Mouse (Mus musculus): Measurements from ENCODE around the gene Trmt1. TPM values are rescaled to one million over a fixed set of nuclear protein-coding genes. Genes with fewer than 3 reads are reported as not detected.

Gene Trmt1
- total RNA-seq, 1 experiment: 260 TPM

GRCm38 (mm10) chr8:84733959-84734358, 47.9 kb downstream of the Trmt1 start:
- no peak for TF ChIP-seq ZC3H11A (IDR thresholded peaks at IDR 0.05; ENCODE audit: borderline replicate concordance, low read depth, low read length)
- TF ChIP-seq CHD2 (IDR thresholded peaks at IDR 0.05; ENCODE audit: low read depth, low read length): no peak
- no peak for TF ChIP-seq ZNF384 (IDR thresholded peaks at IDR 0.05; ENCODE audit: low read depth, low read length)
- no peak for TF ChIP-seq MAFK (IDR thresholded peaks at IDR 0.05; ENCODE audit: insufficient read depth, low read depth, low read length)
- no peak for TF ChIP-seq HCFC1 (IDR thresholded peaks at IDR 0.05; ENCODE audit: borderline replicate concordance, insufficient read depth, low read length)
- no peaks in the 10 kb centered on the region for H3K36me3 ChIP-seq (ENCODE audit: control insufficient read depth, insufficient read depth, low read length, poor library complexity, severe bottlenecking)
- no peak overlapping the region for H3K4me3 ChIP-seq (ENCODE audit: insufficient read depth in 1 of 2, low read depth in 1 of 2, low read length in 2 of 2, poor library complexity in 1 of 2, severe bottlenecking in 1 of 2)
- H3K9me3 ChIP-seq (ENCODE audit: control insufficient read depth, insufficient read depth, low read depth, low read length): no peaks in the 10 kb centered on the region
- H3K27ac ChIP-seq (ENCODE audit: insufficient read depth, low read depth, low read length, poor library complexity, severe bottlenecking): no peak overlapping the region
- H3K9ac ChIP-seq (ENCODE audit: insufficient read depth, low read depth, low read length, poor library complexity, severe bottlenecking): no peak overlapping the region
- H3K4me1 ChIP-seq (ENCODE audit: control insufficient read depth in 2 of 2, insufficient read depth in 2 of 2, low read length in 2 of 2, poor library complexity in 1 of 2): peaks cover 5 to 10% of the 10 kb centered on the region in 2 experiments; a peak in 2 of 4 replicates
- no peak for DNase-seq (ENCODE audit: low read depth, low spot score)
- in situ Hi-C loops (cut with MboI; ENCODE audit: low sequenced_read_pairs in 2 of 2, unreplicated experiment in 2 of 2): no loop called here

- H3K9ac ChIP-seq (ENCODE audit: insufficient read depth, low read depth, low read length, poor library complexity, severe bottlenecking): no peak overlapping the region
- no peak for DNase-seq (ENCODE audit: low read depth, low spot score)
- in situ Hi-C loops (cut with MboI; ENCODE audit: low sequenced_read_pairs in 2 of 2, unreplicated experiment in 2 of 2): no loop called here
- TF ChIP-seq ZNF384 (IDR thresholded peaks at IDR 0.05; ENCODE audit: low read depth, low read length): no peak
- TF ChIP-seq CHD2 (IDR thresholded peaks at IDR 0.05; ENCODE audit: low read depth, low read length): no peak
- TF ChIP-seq HCFC1 (IDR thresholded peaks at IDR 0.05; ENCODE audit: borderline replicate concordance, insufficient read depth, low read length): no peak
- no peak for TF ChIP-seq MAFK (IDR thresholded peaks at IDR 0.05; ENCODE audit: insufficient read depth, low read depth, low read length)
- no peak for TF ChIP-seq ZC3H11A (IDR thresholded peaks at IDR 0.05; ENCODE audit: borderline replicate concordance, low read depth, low read length)
- H3K9me3 ChIP-seq (ENCODE audit: control insufficient read depth, insufficient read depth, low read depth, low read length): no peaks in the 10 kb centered on the region
- no peaks in the 10 kb centered on the region for H3K36me3 ChIP-seq (ENCODE audit: control insufficient read depth, insufficient read depth, low read length, poor library complexity, severe bottlenecking)
- H3K4me1 ChIP-seq (ENCODE audit: control insufficient read depth in 2 of 2, insufficient read depth in 2 of 2, low read length in 2 of 2, poor library complexity in 1 of 2): peaks cover 5 to 10% of the 10 kb centered on the region in 2 experiments; a peak in 2 of 4 replicates
- H3K4me3 ChIP-seq (ENCODE audit: insufficient read depth in 1 of 2, low read depth in 1 of 2, low read length in 2 of 2, poor library complexity in 1 of 2, severe bottlenecking in 1 of 2): no peak overlapping the region
- H3K27ac ChIP-seq (ENCODE audit: insufficient read depth, low read depth, low read length, poor library complexity, severe bottlenecking): no peak overlapping the region
Measured at GRCm38 (mm10) chr8:84734680-84735079, 48.6 kb downstream of the Trmt1 start.

GRCm38 (mm10) chr8:84735597-84735996, 49.5 kb downstream of the Trmt1 start:
- no peak overlapping the region for H3K4me3 ChIP-seq (ENCODE audit: insufficient read depth in 1 of 2, low read depth in 1 of 2, low read length in 2 of 2, poor library complexity in 1 of 2, severe bottlenecking in 1 of 2)
- H3K9ac ChIP-seq (ENCODE audit: insufficient read depth, low read depth, low read length, poor library complexity, severe bottlenecking): no peak overlapping the region

GRCm38 (mm10) chr8:84736521-84736920, 50.4 kb downstream of the Trmt1 start:
- TF ChIP-seq ZC3H11A (IDR thresholded peaks at IDR 0.05; ENCODE audit: borderline replicate concordance, low read depth, low read length) (no peak), ZNF384 (IDR thresholded peaks at IDR 0.05; ENCODE audit: low read depth, low read length) (no peak), CHD2 (IDR thresholded peaks at IDR 0.05; ENCODE audit: low read depth, low read length) (no peak), HCFC1 (IDR thresholded peaks at IDR 0.05; ENCODE audit: borderline replicate concordance, insufficient read depth, low read length) (no peak), MAFK (IDR thresholded peaks at IDR 0.05; ENCODE audit: insufficient read depth, low read depth, low read length) (no peak)
- in situ Hi-C loops (cut with MboI; ENCODE audit: low sequenced_read_pairs in 2 of 2, unreplicated experiment in 2 of 2): no loop called here
- no peaks in the 10 kb centered on the region for H3K9me3 ChIP-seq (ENCODE audit: control insufficient read depth, insufficient read depth, low read depth, low read length)
- H3K4me3 ChIP-seq (ENCODE audit: insufficient read depth in 1 of 2, low read depth in 1 of 2, low read length in 2 of 2, poor library complexity in 1 of 2, severe bottlenecking in 1 of 2): no peak overlapping the region
- no peaks in the 10 kb centered on the region for H3K36me3 ChIP-seq (ENCODE audit: control insufficient read depth, insufficient read depth, low read length, poor library complexity, severe bottlenecking)
- no peak for DNase-seq (ENCODE audit: low read depth, low spot score)
- peaks cover 0 to 4% of the 10 kb centered on the region in 2 experiments; a peak in 1 of 4 replicates for H3K4me1 ChIP-seq (ENCODE audit: control insufficient read depth in 2 of 2, insufficient read depth in 2 of 2, low read length in 2 of 2, poor library complexity in 1 of 2)
- no peak overlapping the region for H3K9ac ChIP-seq (ENCODE audit: insufficient read depth, low read depth, low read length, poor library complexity, severe bottlenecking)
- no peak overlapping the region for H3K27ac ChIP-seq (ENCODE audit: insufficient read depth, low read depth, low read length, poor library complexity, severe bottlenecking)

More at GRCm38 (mm10) chr8:84735597-84735996, 49.5 kb downstream of the Trmt1 start:
- DNase-seq (ENCODE audit: low read depth, low spot score): no peak
- Histone ChIP-seq H3K4me1 (ENCODE audit: control insufficient read depth in 2 of 2, insufficient read depth in 2 of 2, low read length in 2 of 2, poor library complexity in 1 of 2) (peaks cover 2 to 5% of the 10 kb centered on the region in 2 experiments; a peak in 2 of 4 replicates), H3K9me3 (ENCODE audit: control insufficient read depth, insufficient read depth, low read depth, low read length) (no peaks in the 10 kb centered on the region), H3K27ac (ENCODE audit: insufficient read depth, low read depth, low read length, poor library complexity, severe bottlenecking) (no peak overlapping the region), H3K36me3 (ENCODE audit: control insufficient read depth, insufficient read depth, low read length, poor library complexity, severe bottlenecking) (no peaks in the 10 kb centered on the region)
- in situ Hi-C loops (cut with MboI; ENCODE audit: low sequenced_read_pairs in 2 of 2, unreplicated experiment in 2 of 2): no loop called here
- TF ChIP-seq ZC3H11A (IDR thresholded peaks at IDR 0.05; ENCODE audit: borderline replicate concordance, low read depth, low read length) (no peak), MAFK (IDR thresholded peaks at IDR 0.05; ENCODE audit: insufficient read depth, low read depth, low read length) (no peak), HCFC1 (IDR thresholded peaks at IDR 0.05; ENCODE audit: borderline replicate concordance, insufficient read depth, low read length) (no peak), ZNF384 (IDR thresholded peaks at IDR 0.05; ENCODE audit: low read depth, low read length) (no peak), CHD2 (IDR thresholded peaks at IDR 0.05; ENCODE audit: low read depth, low read length) (no peak)

Data from ES-E14 (cell line).